Mouse (Mus musculus) testis, postnatal 10 days (tissue): ENCODE data around the gene Olfr1507.

Source experiments
- DNase-seq: peaks from one replicate; pipeline ENCODE4 v3.0.0; 2021; ENCODE audit warnings: low spot score

Olfr1507 gene

GRCm38 (mm10) chr14:52495516-52495915, at the start of gene Olfr1507:
Gene Olfr1507 (minus strand): TSS chr14:52495749.
- no peak for DNase-seq

- no peak for DNase-seq
Measured at GRCm38 (mm10) chr14:52533336-52533735, 37.8 kb upstream of the Olfr1507 start.

GRCm38 (mm10) chr14:52524952-52525351, 29.4 kb upstream of the Olfr1507 start:
- DNase-seq, result no peak

- DNase-seq, result no peak
Measured at GRCm38 (mm10) chr14:52467395-52467794, 28.2 kb downstream of the Olfr1507 start, which contains the start of gene Olfr1508. Gene Olfr1508 (minus strand): TSS chr14:52467495.

GRCm38 (mm10) chr14:52465738-52466137, 29.8 kb downstream of the Olfr1507 start:
- no peak for DNase-seq

- no peak for DNase-seq
Measured at GRCm38 (mm10) chr14:52461928-52462327, 33.6 kb downstream of the Olfr1507 start.

GRCm38 (mm10) chr14:52451138-52451537, 44.4 kb downstream of the Olfr1507 start:
- no peak for DNase-seq

- DNase-seq, result no peak
Measured at GRCm38 (mm10) chr14:52442690-52443089, 52.9 kb downstream of the Olfr1507 start, which contains the start of gene Olfr1509. Gene Olfr1509 (plus strand): TSS chr14:52442990.
